Mouse (Mus musculus) lung, adult 2 months (tissue): ENCODE measurements at regions not wholly inside any gene's neighbourhood (a gene's known extent, or its start where the extent isn't known, plus 50 kb on each side); places are given as distances from the start of the nearest gene placed in this dataset.

Source experiments
- DNase-seq: peaks from one replicate; pipeline ENCODE4 v3.0.0; 2022
- H3K4me1 ChIP-seq: fragments of 200-500 bp; 2 replicates; pipeline ENCODE4 v1.6.1; 2011; ENCODE audit warnings: low read length; ENCODE audit not compliant: control insufficient read depth, insufficient read depth
- H3K4me3 ChIP-seq: fragments of 200-500 bp; replicated peaks from 2 replicates; pipeline ENCODE3; 2011; ENCODE audit warnings: low read depth, mild to moderate bottlenecking, control low read depth, low read length; ENCODE audit errors: extremely low read depth
- CTCF ChIP-seq: fragments of 200-500 bp; IDR thresholded peaks from 2 replicates; pipeline ENCODE4 v1.5.1; 2011; ENCODE audit warnings: mild to moderate bottlenecking, low read length, control low read depth; ENCODE audit not compliant: insufficient read depth
- POLR2A ChIP-seq: fragments of 200-500 bp; IDR thresholded peaks from 2 replicates; pipeline ENCODE4 v1.6.1; 2011; ENCODE audit warnings: low read depth, mild to moderate bottlenecking, control low read depth, low read length, borderline replicate concordance; ENCODE audit errors: extremely low read depth
- WGBS: fragments of 180-500 bp; shearing (Covaris S2); methylation state at CpG from one replicate; pipeline ENCODE4 v1.1.7; 2018; 5-methylcytosine and 5-hydroxymethylcytosine counted together

DNA sequence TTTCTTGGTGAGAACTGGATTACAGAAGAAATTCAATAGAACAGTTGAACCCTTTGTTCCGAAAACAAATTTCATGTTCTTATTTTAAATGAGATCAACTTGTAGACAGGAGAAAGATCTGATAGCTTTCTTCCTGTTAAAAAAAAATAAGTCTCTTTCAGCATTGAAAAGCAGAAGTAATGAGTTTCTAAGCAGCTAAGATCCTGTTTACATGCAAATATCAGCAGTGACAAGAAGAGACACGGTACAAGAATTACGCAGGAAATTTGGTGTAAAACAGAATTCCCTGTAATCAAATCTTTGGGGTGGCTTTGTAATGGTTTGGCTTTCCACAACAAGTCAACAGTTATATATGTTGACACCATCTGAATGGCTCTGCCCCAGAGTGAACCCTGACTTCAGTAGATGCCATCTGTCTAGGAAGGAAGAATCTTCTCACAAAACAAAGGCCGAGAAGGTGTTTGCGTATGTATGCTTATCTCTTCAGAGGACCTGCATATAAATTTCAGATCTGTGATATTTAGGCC lies 326.7 kb downstream of the Ets1 start:
- no peak overlapping the region for H3K4me3 ChIP-seq
- no peak for DNase-seq
- no peak for TF ChIP-seq POLR2A
- no peak for TF ChIP-seq CTCF

DNA sequence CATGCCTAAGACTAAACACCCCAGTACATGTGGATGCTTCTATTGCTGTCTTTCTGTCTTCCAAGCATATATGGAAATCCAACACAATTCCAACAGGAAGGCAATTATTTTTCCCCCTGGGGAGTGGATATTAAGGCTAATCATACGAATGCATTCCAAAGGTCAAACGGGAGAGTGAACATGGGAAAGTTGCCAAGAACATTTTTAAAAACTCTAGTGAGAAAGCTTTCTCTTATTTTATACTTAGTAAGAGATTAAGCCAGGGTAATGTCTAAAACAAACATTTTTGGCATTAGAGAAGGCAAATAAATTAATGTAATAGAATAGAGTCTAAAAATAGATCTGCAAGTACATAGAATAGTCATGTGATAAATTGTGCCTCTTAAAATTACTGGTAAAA lies 332.4 kb downstream of the Ets1 start:
- Histone ChIP-seq H3K4me1 (no peaks in the 10 kb centered on the region), H3K4me3 (no peak overlapping the region)
- no peak for DNase-seq
- 28% methylated on average over 2 of the region's 2 CpGs for WGBS
- TF ChIP-seq POLR2A (no peak), CTCF (no peak)

More for the DNA sequence above, 326.7 kb downstream of the Ets1 start:
- no peaks in the 10 kb centered on the region for H3K4me1 ChIP-seq
- WGBS, result 56% methylated on average over 5 of the region's 5 CpGs

DNA sequence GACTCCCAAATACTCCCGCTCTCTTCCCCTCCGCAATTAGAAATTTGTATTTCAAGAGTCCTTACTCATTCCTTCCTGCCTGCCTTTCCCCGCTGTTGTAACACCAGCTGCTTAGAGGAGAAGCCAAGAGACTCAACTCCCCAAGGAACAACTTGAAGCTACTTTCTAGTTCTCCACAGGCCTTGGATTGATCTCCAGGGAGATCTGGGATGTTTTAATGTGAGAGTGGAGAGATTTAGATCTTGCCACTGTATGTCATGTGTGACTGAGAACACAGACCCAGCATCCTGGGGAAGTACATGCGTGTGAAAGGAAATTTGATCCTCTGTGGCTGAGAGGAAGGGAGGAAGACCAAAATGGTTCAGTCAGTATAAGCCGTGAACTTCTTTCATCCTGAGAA lies 335.4 kb downstream of the Ets1 start:
- no peak for TF ChIP-seq CTCF
- TF ChIP-seq POLR2A, result no peak
- H3K4me1 ChIP-seq, result no peaks in the 10 kb centered on the region
- no peak for DNase-seq
- H3K4me3 ChIP-seq, result no peak overlapping the region
- WGBS, result 77% methylated on average over 5 of the region's 5 CpGs

DNA sequence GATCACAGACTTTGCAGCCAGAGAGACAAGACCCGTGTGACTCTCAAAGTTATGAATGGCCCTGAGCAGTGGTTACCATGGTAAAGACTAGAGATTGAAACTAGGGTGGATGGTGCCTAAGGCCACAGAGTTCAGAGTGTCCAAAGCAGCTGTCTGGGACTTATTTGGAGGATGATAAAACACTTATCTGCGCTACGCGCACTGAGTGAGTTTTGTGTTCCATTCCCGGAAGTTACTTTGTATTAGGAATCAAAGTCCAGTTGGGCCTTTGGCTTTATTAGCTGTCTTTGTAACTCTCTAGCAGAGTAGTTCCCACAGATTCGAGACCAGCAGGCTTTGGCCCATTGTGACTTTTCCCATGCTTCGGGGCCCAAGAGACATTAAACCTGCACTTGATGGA lies 335.9 kb downstream of the Ets1 start:
- Histone ChIP-seq H3K4me1 (no peaks in the 10 kb centered on the region), H3K4me3 (no peak overlapping the region)
- no peak for DNase-seq
- no peak for TF ChIP-seq POLR2A
- no peak for TF ChIP-seq CTCF
- WGBS, result 82% methylated on average over 7 of the region's 7 CpGs

DNA sequence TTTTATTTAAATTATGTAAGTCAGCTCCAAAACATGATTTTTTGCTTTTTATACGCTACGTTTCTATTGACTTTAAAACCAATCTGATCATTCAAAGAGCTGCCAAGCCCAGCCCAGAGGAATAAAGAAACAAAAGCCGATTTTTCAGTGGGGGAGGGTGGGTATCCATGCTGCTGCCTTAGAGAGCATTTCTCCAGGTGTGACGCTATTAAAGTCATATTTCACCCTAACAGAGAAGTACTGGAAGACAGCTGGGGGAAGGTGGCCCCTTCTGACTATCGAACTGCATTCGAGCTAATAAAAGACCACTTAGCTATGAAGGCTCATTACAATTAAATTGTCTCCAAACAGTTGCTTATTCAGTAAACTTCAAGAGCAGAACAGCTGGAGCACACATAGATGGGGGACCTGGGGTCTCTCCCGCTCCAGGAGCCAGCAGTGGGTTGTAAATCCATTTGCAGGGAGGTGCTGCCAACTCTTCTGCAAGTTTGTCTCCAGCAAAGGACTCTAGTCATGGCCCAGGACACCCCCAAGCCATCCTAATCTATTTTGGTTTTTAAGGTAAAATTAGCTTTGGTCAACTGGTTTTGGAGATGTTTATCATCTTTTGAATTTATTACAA lies 336.5 kb downstream of the Ets1 start:
- DNase-seq, result no peak

DNA sequence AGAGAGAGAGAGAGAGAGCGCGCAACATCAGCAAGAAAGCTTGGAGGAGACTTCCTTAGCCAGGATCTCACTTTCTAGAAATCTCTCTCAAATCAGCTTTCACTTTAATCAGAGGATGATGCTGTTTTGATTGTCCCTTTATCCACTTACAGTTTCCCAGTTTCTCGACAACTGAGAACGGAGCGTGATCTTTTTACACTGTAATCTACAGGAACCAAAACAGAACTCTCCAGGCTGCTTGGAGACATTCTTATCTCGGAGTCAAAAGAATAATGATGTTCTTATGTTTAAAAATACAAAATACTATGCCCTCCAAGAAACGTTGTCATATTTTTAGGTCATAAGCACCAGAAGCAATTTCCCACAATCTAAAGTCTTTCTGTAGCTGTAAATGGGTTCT lies 341.7 kb downstream of the Ets1 start:
- Histone ChIP-seq H3K4me1 (no peaks in the 10 kb centered on the region), H3K4me3 (no peak overlapping the region)
- DNase-seq, result no peak
- 60% methylated on average over 7 of the region's 7 CpGs for WGBS
- TF ChIP-seq POLR2A, result no peak
- TF ChIP-seq CTCF, result no peak

More for the DNA sequence above, 336.5 kb downstream of the Ets1 start:
- Histone ChIP-seq H3K4me3 (no peak overlapping the region), H3K4me1 (no peaks in the 10 kb centered on the region)
- TF ChIP-seq POLR2A (no peak), CTCF (no peak)
- 87% methylated on average over 7 of the region's 7 CpGs for WGBS

DNA sequence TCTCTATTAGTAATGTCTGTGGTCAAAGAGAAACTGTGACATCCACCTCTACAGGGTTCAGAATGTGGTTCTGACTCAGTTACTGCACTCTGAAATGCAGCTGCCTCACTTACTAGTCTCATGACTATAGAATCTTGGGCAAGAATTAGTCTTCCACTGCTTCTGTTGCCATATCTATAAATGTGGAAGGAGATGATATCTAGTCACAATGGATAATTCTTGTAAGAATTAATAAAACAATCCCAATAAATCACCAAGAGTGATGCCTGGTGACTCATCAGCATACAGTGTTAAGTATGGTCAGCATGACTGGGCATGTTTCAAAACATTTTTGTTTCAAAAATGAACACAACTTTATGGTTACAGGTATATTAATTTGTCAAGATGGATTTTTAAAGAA lies 344.8 kb downstream of the Ets1 start:
- no peak for DNase-seq
- Histone ChIP-seq H3K4me3 (no peak overlapping the region), H3K4me1 (no peaks in the 10 kb centered on the region)
- no peak for TF ChIP-seq POLR2A
- TF ChIP-seq CTCF, result no peak

DNA sequence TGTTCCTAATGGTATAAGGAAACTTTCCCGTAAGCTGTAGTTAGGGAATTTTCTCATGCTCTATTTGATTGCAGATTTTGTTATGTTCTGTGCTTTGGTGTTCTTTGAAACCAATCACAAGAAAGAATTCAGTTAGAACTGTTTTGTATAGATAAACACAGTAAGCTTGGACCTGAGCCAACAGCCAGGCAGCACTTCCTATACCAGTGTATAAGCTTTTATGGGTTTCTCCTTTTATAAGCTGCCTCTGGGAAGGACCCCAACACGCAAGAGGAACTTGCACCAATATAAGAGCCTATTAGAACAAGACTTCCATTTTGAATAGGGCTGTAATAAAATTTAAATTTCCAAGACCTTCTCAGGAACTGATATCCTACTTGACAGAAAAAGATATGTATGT lies 347.2 kb downstream of the Ets1 start:
- H3K4me3 ChIP-seq, result no peak overlapping the region
- TF ChIP-seq POLR2A (no peak), CTCF (no peak)
- no peak for DNase-seq
- H3K4me1 ChIP-seq, result no peaks in the 10 kb centered on the region
- 76% methylated on average over 2 of the region's 2 CpGs for WGBS

DNA sequence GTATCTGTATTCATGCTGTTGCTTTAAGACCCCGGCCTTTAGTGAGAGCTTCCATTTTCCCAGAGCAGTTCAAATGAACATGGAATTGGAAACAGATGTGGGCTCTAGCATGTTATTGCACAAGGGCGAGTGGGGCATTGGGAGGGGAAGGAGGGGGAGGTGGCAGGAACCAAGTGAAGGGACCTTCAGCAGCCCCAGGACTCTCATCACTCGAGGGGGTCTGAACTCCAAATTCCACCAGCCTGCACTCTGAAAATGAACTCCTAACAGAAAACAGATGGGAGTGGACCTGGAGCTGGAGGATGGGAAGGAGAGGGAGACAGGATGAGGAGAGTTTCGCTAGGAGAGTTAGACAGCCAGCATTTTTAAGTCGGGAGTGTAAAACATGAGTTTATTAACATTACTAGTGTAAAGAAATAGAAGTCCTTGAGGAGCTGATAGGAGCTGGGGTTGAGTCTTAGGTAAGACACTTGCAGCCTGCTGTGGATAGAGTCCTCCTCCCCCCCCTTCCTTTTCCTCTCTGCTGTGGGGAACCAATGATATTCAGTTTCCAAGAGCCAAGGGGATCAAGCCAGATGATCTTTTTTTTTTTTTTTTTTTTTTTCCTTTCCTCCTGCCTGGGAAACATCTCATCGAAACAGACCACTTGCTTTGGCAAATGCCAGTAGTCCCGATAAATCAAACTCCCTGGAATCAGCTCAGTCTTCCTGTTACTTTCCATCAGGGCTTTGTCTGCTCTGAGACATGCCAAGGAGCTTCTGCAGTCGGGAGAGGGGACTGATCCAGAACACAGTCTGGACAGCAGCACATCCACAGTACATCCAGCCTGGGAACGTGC lies 351.0 kb downstream of the Ets1 start:
- Histone ChIP-seq H3K4me3 (no peak overlapping the region), H3K4me1 (no peaks in the 10 kb centered on the region)
- 44% methylated on average over 9 of the region's 9 CpGs for WGBS
- DNase-seq, result no peak
- TF ChIP-seq CTCF (no peak), POLR2A (no peak)

DNA sequence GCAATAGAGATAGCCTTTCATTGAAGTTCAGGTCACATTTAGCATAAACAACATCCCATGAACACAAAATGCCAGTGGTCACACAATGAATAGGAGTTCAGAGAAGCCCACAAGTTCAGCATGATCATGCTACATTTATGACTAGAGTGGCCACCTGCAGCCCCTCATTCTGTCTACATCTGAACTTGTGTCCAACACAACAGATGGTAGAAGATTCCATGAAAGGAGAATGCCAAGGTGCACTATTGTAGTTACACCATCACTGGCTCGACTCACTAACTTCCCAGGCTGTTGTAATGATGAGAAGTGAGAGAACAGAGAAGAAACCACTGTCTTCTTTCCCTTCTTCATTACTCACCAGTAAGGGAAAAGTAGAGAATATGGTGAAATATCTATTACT lies 353.0 kb downstream of the Ets1 start:
- TF ChIP-seq CTCF, result no peak
- TF ChIP-seq POLR2A, result no peak
- Histone ChIP-seq H3K4me3 (no peak overlapping the region), H3K4me1 (no peaks in the 10 kb centered on the region)
- WGBS, result 89% methylated on average over 1 of the region's 1 CpGs
- DNase-seq, result no peak
